Mouse (Mus musculus) CD4-positive naive resting alpha-beta T cell, adult 57 days (primary cell): ENCODE results near the gene Syt3. TPM values are rescaled to one million over a fixed set of nuclear protein-coding genes. Genes with fewer than 3 reads are reported as not detected.

ENCODE experiments used
- total RNA-seq: library from RNA; stranded (reverse); gene quantifications from one replicate; pipeline ENCODE4 v1.2.4, GENCODE M21; 2023

Syt3 gene
- 0.83 TPM for total RNA-seq

DNA sequence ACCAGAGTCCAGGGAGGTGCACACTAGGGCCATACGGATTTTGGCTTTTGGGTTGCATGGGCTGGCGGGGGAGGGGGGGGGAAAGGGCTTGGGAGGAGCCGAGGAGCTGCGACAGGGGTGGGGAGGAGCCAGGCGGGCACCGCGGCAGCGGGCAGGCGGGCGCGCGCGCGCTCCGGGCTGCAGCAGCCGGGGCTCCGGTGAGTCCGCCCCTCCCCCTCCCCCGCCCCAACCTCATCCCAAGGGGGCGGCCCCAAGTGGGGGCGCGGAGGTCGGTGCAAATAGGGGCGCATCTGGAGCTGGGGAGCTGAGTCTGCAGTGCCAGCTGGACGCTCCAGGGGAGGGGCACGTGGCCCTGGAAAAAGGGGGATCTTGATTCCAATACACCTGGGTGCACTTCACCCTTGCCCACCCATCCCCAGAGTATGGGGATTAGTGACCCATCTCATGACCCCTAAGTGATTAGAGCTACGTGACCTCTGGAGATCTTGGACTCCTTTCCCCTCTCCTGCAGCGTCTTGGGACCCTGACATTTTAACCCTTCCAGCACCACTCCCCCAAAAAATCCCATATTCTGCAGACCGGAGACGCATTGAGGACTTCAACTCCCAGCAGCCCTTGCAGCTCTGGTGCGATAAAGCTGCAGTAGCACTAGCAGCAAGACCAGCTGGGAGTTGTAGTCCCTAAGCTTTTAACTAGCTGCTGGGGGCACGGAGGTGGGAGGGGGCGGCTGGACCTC is at the start of gene Syt3:
Gene Syt3, plus strand, starts transcription at position 123 of the 736 bp plus-strand sequence.

DNA sequence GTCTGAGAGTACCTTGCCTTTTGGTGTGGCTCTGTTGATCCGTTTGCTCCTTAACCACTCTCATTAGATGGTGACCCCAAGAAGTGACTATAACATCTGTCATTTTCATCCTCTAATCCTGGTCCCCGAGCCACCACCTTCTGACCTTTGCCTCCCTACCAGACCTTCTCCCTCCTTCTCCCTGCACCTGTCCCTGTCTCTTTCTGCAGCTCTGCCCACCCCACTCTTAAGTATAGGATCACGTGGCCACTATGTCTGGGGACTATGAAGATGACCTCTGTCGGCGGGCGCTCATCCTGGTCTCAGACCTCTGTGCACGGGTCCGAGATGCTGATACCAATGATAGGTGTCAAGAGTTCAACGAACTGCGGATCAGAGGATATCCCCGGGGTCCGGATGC is 1.8 kb downstream of the Syt3 start, which contains the start of gene 1700008O03Rik:
Gene 1700008O03Rik, minus strand, starts transcription at position 101 of the 400 bp plus-strand sequence.

DNA sequence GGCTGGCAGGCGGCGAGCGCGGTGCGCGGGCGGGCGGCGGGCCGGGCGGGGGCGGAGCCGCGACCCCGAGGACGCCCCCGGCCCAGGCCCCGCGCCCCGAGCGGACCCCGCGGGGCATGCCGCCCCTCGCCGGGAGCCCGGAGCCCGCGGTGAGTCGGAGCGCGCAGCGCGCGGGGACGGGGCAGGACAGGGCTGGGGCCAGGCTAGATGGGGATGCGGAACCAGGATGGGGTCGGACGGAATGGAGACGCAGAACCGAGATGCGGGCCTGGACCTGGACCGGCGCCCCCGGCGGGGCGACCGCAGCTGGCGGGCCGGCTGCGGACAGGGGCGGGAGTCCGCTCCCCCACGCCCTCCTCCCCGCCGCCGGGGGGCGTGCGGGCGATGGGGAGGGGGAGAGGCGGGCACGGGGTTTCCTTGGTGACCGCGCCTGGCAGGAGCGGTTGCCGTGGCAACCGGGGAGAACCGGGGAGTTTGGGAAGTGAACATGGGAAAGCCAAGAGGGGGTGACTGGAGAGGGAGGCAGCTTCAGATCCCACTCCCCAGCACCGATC is 45.1 kb downstream of the Syt3 start, which contains the start of gene Lrrc4b:
Gene Lrrc4b, plus strand, starts transcription at position 51 of the 554 bp plus-strand sequence.

Other genes with a start within 250 kb of the Syt3 start
- not detected for gene Klk1b16, start 247.3 kb upstream of the Syt3 start, total RNA-seq
- gene Klk1b24, start 195.9 kb upstream of the Syt3 start, total RNA-seq = not detected
- not detected for gene Klk1b3, start 185.9 kb upstream of the Syt3 start, total RNA-seq
- not detected for gene Klk1b4, start 176.7 kb upstream of the Syt3 start, total RNA-seq
- gene Klk1b5, start 168.2 kb upstream of the Syt3 start, total RNA-seq = not detected
- gene Klk1, start 158.7 kb upstream of the Syt3 start, total RNA-seq = not detected
- gene Gm36864, start 147.9 kb upstream of the Syt3 start, total RNA-seq = not detected
- gene 1700028J19Rik, start 137.4 kb upstream of the Syt3 start, total RNA-seq = 3.6 TPM
- 184 TPM for gene 2410002F23Rik, start 137.4 kb upstream of the Syt3 start, total RNA-seq
- gene Acp4, start 126.7 kb upstream of the Syt3 start, total RNA-seq = not detected
- gene Gm15517, start 122.7 kb upstream of the Syt3 start, total RNA-seq = not detected
- 1.5 TPM for gene Clec11a, start 77.2 kb upstream of the Syt3 start, total RNA-seq
- 1.8 TPM for gene Shank1, start 73.8 kb upstream of the Syt3 start, total RNA-seq
- not detected for gene 1700008O03Rik, start 1.7 kb downstream of the Syt3 start, total RNA-seq
- not detected for gene Lrrc4b, start 44.9 kb downstream of the Syt3 start, total RNA-seq
- not detected for gene Aspdh, start 81.3 kb downstream of the Syt3 start, total RNA-seq
- gene Josd2, start 83.9 kb downstream of the Syt3 start, total RNA-seq = 62.3 TPM
- 84.1 TPM for gene Emc10, start 112.4 kb downstream of the Syt3 start, total RNA-seq
- 6.6 TPM for gene Fam71e1, start 112.5 kb downstream of the Syt3 start, total RNA-seq
- gene Mybpc2, start 140.6 kb downstream of the Syt3 start, total RNA-seq = 0.56 TPM
- gene Spib, start 148.0 kb downstream of the Syt3 start, total RNA-seq = 15.9 TPM
- 38.5 TPM for gene Pold1, start 164.7 kb downstream of the Syt3 start, total RNA-seq
- gene Nr1h2, start 169.8 kb downstream of the Syt3 start, total RNA-seq = 315 TPM
- 21.3 TPM for gene Napsa, start 188.3 kb downstream of the Syt3 start, total RNA-seq
- gene Kcnc3, start 206.6 kb downstream of the Syt3 start, total RNA-seq = 1.6 TPM